Mouse (Mus musculus) stomach, embryonic 14.5 days (tissue): ENCODE measurements around the gene Mdm4. TPM values are rescaled to one million over a fixed set of nuclear protein-coding genes. Genes with fewer than 3 reads are reported as not detected.
A peak's percentile ranks its signal among the peaks of the same experiment; 100 is the strongest.
"Not testable (repeated sequence)": the region's sequence is repeated elsewhere in the genome, so short reads cannot be mapped to it uniquely, and the experiment has no call there.

Experiments
- ATAC-seq: fragments of 200-750 bp; cut with Nextera tagmentation; 2 replicates; pipeline ENCODE4 v1.8.0; 2017; ENCODE audit warnings: low read depth, moderate TSS enrichment; ENCODE audit not compliant: insufficient number of reproducible peaks, insufficient read depth, low FRiP score
- H3K27ac ChIP-seq: fragments of 300-500 bp; sonication (generic); 2 replicates; pipeline ENCODE4 v1.5.1; 2014; ENCODE audit warnings: mild to moderate bottlenecking, low read length, moderate library complexity, mixed read lengths
- H3K27me3 ChIP-seq: fragments of 300-500 bp; sonication (generic); 2 replicates; pipeline ENCODE4 v1.6.1; 2014; ENCODE audit warnings: low read length, control low read depth, mixed read lengths; ENCODE audit not compliant: control insufficient read depth, insufficient read depth
- H3K36me3 ChIP-seq: fragments of 300-500 bp; sonication (generic); 2 replicates; pipeline ENCODE4 v1.6.1; 2014; ENCODE audit warnings: mild to moderate bottlenecking, control low read depth, low read length, moderate library complexity, mixed read lengths; ENCODE audit not compliant: control insufficient read depth, insufficient read depth
- H3K4me1 ChIP-seq: fragments of 300-500 bp; sonication (generic); 2 replicates; pipeline ENCODE4 v1.6.1; 2014; ENCODE audit warnings: low read length, control low read depth, mixed read lengths; ENCODE audit not compliant: control insufficient read depth, insufficient read depth
- H3K4me2 ChIP-seq: fragments of 300-500 bp; sonication (generic); replicated peaks from 2 replicates; pipeline ENCODE4 v1.6.1; 2014; ENCODE audit warnings: low read depth, low read length, control low read depth
- H3K4me3 ChIP-seq: fragments of 300-500 bp; sonication (generic); 2 replicates; pipeline ENCODE4 v1.5.1; 2014; ENCODE audit warnings: low read depth, low read length, control low read depth
- H3K9ac ChIP-seq: fragments of 300-500 bp; sonication (generic); replicated peaks from 2 replicates; pipeline ENCODE4 v1.6.1; 2014; ENCODE audit warnings: low read depth, mild to moderate bottlenecking, control low read depth, low read length, moderate library complexity, mixed read lengths
- H3K9me3 ChIP-seq: fragments of 300-500 bp; sonication (generic); 2 replicates; pipeline ENCODE4 v1.6.1; 2016; ENCODE audit warnings: low read depth, low read length, control low read depth; ENCODE audit not compliant: control insufficient read depth
- WGBS: fragments of 180-500 bp; shearing (Covaris S2); extraction: QIAGEN DNeasy Blood & Tissue Kit; methylation state at CpG from one replicate; pipeline ENCODE4 v1.1.7; 2014; 5-methylcytosine and 5-hydroxymethylcytosine counted together
- polyA plus RNA-seq: library from polyadenylated mRNA; unstranded; fragments of >200 nt; fragmentation: Nextera tagmentation; extraction: Ambion mirVana; gene quantifications from 2 replicates; pipeline ENCODE4 v1.2.1, GENCODE M21; 2014

Gene Mdm4
- polyA plus RNA-seq, 1 experiment from 2014 or later: 71.6 TPM

DNA sequence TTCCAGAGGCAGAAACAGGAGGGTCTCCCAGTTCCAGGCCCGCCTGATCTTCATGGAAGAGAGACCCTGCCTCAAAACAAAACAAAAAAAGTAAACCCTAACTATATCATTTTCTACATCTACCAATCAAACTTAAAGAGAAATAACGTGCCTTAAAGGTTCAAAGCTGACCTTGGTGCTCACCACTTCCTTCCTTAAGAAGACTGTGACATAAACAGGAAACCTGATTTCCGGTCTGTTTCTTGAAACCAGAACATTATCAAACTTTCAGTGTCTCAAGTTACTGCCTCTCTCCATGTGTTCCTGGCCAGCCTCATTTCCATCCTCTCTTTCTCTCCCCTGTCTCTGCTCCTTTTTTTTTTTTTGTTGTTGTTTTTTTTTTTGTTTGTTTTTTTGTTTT is 617 bp downstream of the Mdm4 start:
- Histone ChIP-seq H3K27me3 (no peaks in the 10 kb centered on the region), H3K36me3 (no peaks in the 10 kb centered on the region), H3K4me2 (no peak overlapping the region), H3K27ac (no peak overlapping the region), H3K9ac (no peak overlapping the region), H3K4me3 (no peak overlapping the region), H3K9me3 (no peaks in the 10 kb centered on the region), H3K4me1 (no peaks in the 10 kb centered on the region)
- WGBS: 84% methylated on average over 3 of the region's 3 CpGs
- ATAC-seq: no peak

DNA sequence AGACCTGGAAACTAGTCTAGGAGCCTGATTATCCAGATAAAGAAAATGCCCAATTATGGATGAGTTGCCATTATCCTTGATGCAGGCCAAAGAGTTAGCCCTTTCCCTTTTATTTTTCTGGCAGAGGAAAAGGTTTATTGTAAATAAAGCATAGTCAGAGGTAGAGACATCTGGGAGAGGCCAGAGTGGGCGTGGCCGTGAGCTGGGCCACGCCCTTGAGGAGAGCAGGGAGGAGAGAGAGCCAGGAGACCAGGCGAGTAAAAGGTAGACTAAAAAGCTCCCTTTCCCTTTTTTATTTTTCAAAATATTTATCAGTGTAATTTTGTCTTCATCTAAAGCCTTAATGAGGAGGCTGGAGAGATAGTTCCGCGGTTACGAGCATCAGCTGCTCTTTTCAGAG is 2.4 kb downstream of the Mdm4 start:
- Histone ChIP-seq H3K4me2 (no peak overlapping the region), H3K9me3 (no peaks in the 10 kb centered on the region), H3K27me3 (no peaks in the 10 kb centered on the region), H3K4me1 (0 out of 2 replicates have a peak, but pooled peaks cover 6% of the 10 kb centered on the region), H3K9ac (no peak overlapping the region), H3K4me3 (no peak overlapping the region), H3K36me3 (no peaks in the 10 kb centered on the region), H3K27ac (no peak overlapping the region)
- WGBS: 33% methylated on average over 7 of the region's 7 CpGs
- ATAC-seq: no peak

DNA sequence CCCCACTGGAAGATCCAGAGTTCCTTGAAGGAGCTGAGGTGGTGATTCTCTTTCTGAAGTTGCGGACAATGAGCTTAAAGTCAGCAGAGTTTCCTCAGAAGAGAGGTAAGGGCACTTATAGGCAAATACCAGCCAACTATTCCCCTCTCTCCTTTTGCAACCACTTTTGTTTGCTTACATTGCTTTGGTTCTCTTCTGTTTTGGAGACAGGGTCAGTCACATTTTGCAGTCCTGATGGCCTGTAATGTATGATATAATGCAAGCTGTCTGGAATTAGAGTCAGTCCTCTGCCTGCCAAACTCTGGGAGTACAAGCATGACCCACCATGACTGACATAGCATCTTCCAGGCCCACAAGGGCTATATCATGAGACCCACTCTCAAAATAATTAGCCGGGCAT is 3.2 kb downstream of the Mdm4 start:
- Histone ChIP-seq H3K4me1 (0 out of 2 replicates have a peak, but pooled peaks cover 6% of the 10 kb centered on the region), H3K4me3 (no peak overlapping the region), H3K27me3 (no peaks in the 10 kb centered on the region), H3K4me2 (no peak overlapping the region), H3K36me3 (no peaks in the 10 kb centered on the region), H3K9me3 (no peaks in the 10 kb centered on the region), H3K27ac (no peak overlapping the region), H3K9ac (no peak overlapping the region)
- no peak for ATAC-seq
- 93% methylated on average over 2 of the region's 2 CpGs for WGBS

GRCm38 (mm10) chr1:133025796-133026190 is 4.6 kb downstream of the Mdm4 start:
- H3K27me3 ChIP-seq, H3K4me1 ChIP-seq, H3K9me3 ChIP-seq, ATAC-seq, H3K9ac ChIP-seq, H3K36me3 ChIP-seq: not testable (repeated sequence)
- WGBS: 35% methylated on average over 21 of the region's 23 CpGs
- H3K27ac ChIP-seq: peak overlapping the region; percentile 91
- 0 out of 2 replicates have a peak overlapping the region, but pooled peaks have one; percentile 16 for H3K4me2 ChIP-seq
- H3K4me3 ChIP-seq: peak overlapping the region; percentile 81

DNA sequence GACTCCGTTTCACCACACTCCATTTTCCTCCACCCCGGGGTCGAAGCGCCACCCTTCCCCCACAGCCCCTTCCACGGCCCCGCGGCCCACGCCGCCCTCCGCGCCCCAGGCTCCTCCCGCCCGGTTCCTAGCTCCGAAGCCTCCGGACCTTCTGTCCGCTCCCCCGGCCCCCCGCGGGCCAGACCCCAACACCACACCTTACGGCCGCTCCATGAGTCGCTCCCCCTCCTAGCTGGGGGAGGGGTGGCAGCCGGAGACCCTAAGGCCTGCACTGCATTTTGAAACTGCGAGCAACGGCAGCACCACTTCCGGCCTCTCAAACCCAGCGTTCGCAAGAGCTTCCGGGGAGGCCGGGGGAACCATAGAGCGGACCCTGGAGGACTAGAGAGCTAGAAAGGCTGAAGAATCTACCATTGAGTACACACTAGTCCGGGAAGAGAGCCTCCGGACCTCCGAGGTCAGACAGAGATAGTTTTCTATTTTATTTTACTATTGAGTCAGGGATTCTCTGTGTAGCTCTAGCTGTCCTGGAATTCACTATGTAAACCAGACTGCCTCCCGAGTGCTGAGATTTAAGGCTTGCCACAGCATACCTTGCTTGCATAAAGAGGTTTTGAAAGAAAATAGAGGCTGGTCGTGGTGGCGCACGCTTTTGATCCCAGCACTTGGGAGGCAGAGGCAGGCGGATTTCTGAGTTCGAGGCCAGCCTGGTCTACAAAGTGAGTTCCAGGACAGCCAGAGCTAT is 5.1 kb downstream of the Mdm4 start:
- 0 out of 2 replicates have a peak, but pooled peaks cover 9% of the 10 kb centered on the region for H3K4me1 ChIP-seq
- H3K27ac ChIP-seq: peak overlapping the region; percentile 91
- H3K9me3 ChIP-seq: no peaks in the 10 kb centered on the region
- peak overlapping the region; percentile 95 for H3K9ac ChIP-seq
- H3K36me3 ChIP-seq: no peaks in the 10 kb centered on the region
- under 1% methylated on average over 40 of the region's 40 CpGs for WGBS
- peak overlapping the region; percentile 81 for H3K4me3 ChIP-seq
- ATAC-seq: peak; percentile 97
- no peaks in the 10 kb centered on the region for H3K27me3 ChIP-seq
- peak overlapping the region; percentile 59 for H3K4me2 ChIP-seq

GRCm38 (mm10) chr1:133024426-133024825 is 5.9 kb downstream of the Mdm4 start:
- ATAC-seq: no peak
- Histone ChIP-seq H3K27ac (no peak overlapping the region), H3K9me3 (no peaks in the 10 kb centered on the region), H3K9ac (peak overlapping the region; percentile 95), H3K4me1 (0 out of 2 replicates have a peak, but pooled peaks cover 9% of the 10 kb centered on the region), H3K27me3 (no peaks in the 10 kb centered on the region), H3K4me3 (peak overlapping the region; percentile 81), H3K36me3 (no peaks in the 10 kb centered on the region), H3K4me2 (peak overlapping the region; percentile 59)
- 34% methylated on average over 7 of the region's 7 CpGs for WGBS

- 91% methylated on average over 3 of the region's 3 CpGs for WGBS
- ATAC-seq, H3K4me1 ChIP-seq, H3K27me3 ChIP-seq, H3K9ac ChIP-seq, H3K4me2 ChIP-seq, H3K27ac ChIP-seq, H3K9me3 ChIP-seq, H3K36me3 ChIP-seq, H3K4me3 ChIP-seq: not testable (repeated sequence)
Observed at GRCm38 (mm10) chr1:133023723-133024122, 6.6 kb downstream of the Mdm4 start.

DNA sequence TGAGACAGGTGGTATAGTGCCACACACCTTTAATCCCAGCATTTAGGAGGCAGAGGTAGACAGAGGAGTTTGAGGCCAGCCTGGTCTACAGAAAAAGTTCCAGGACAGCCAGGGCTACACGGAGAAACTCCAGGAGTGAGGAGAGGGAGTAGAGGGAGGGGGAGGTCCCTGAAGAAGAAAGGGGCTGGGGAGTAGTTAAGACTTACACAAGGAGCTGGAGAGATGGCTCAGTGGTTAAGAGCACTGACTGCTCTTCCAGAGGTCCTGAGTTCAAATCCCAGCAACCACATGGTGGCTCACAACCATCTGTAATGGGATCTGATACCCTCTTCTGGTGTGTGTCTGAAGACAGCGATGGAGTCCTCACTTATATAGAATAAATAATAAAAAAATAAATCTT is 8.4 kb downstream of the Mdm4 start:
- H3K4me3 ChIP-seq, H3K4me1 ChIP-seq: not testable (repeated sequence)
- WGBS: 87% methylated on average over 2 of the region's 2 CpGs

DNA sequence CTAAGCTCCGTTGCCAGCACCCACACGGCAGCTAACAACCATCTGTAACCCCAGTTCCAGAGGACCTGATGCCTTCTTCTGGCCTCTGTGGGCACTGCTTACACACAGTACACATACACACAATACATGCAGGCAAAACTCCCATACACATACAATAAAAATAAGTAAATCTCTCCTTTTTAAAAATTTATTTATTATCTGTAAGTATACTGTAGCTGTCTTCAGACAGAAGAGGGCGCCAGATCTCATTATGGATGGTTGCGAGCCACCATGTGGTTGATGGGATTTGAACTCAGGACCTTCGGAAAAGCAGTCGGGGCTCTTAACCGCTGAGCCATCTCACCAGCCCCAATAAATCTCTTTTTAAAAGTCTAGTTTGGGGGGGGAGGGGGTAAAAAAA is 9.0 kb downstream of the Mdm4 start:
- WGBS: 90% methylated on average over 7 of the region's 7 CpGs
- H3K9ac ChIP-seq: no peak overlapping the region
- H3K27me3 ChIP-seq: no peaks in the 10 kb centered on the region
- H3K27ac ChIP-seq: no peak overlapping the region
- H3K4me1 ChIP-seq: 0 out of 2 replicates have a peak, but pooled peaks cover 9% of the 10 kb centered on the region
- H3K9me3 ChIP-seq: no peaks in the 10 kb centered on the region
- H3K4me2 ChIP-seq: no peak overlapping the region
- peaks cover 21% of the 10 kb centered on the region for H3K36me3 ChIP-seq
- ATAC-seq: no peak
- no peak overlapping the region for H3K4me3 ChIP-seq

More for the DNA sequence above, 8.4 kb downstream of the Mdm4 start:
- H3K27ac ChIP-seq, ATAC-seq, H3K27me3 ChIP-seq, H3K4me2 ChIP-seq, H3K9me3 ChIP-seq, H3K9ac ChIP-seq: not testable (repeated sequence)
- peaks cover 18% of the 10 kb centered on the region for H3K36me3 ChIP-seq
